Mouse (Mus musculus) bone marrow macrophage, adult 2 months (primary cell): Measurements from ENCODE around the gene Dhx32.

ENCODE experiments used
- CTCF ChIP-seq: IDR thresholded peaks from 2 replicates; pipeline ENCODE4 v1.5.1; 2012; ENCODE audit warnings: low read depth, mild to moderate bottlenecking, low read length, moderate library complexity
- POLR2A ChIP-seq: IDR thresholded peaks from 2 replicates; pipeline ENCODE4 v1.6.1; 2012; ENCODE audit warnings: mild to moderate bottlenecking, low read depth, low read length, borderline replicate concordance

DNA sequence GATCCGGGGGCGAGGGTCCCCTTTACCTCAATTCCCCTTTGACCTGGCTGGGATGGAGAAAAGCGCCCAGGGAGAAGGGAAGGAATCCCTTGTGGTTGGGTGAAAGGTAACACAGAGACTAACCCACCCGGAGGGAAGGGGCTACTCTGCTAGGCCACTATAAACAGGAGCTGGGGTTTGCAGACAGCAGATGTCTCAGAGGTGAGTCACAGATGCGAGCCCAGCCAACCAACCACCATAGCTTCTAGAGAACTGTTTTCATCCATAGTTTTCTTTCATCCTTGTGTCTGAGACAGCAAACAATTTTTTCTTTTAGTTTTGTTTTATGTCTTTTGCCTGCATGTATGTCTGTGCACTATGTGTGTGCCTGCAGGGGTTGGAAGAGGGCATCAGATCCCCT, 17.4 kb upstream of the Dhx32 start:
- no peak for TF ChIP-seq CTCF
- no peak for TF ChIP-seq POLR2A
